Mouse (Mus musculus) ES-Bruce4 (cell line): Measurements from ENCODE around the gene Tmem182. TPM values are rescaled to one million over a fixed set of nuclear protein-coding genes. Genes with fewer than 3 reads are reported as not detected.

Source experiments
- H3K27ac ChIP-seq: 2 replicates; pipeline ENCODE4 v1.5.1; 2012; ENCODE audit warnings: low read length, inconsistent platforms; ENCODE audit not compliant: insufficient read depth
- H3K27me3 ChIP-seq: 2 replicates; pipeline ENCODE4 v1.6.1; 2012; ENCODE audit warnings: mild to moderate bottlenecking, low read length, inconsistent platforms; ENCODE audit not compliant: control insufficient read depth, poor library complexity, insufficient read depth, severe bottlenecking
- H3K36me3 ChIP-seq: 2 replicates; pipeline ENCODE4 v1.6.1; 2012; ENCODE audit warnings: inconsistent platforms, mild to moderate bottlenecking, low read length, moderate library complexity; ENCODE audit not compliant: control insufficient read depth, poor library complexity, insufficient read depth, severe bottlenecking
- H3K4me1 ChIP-seq: one replicate; pipeline ENCODE4 v1.8.1; 2011; ENCODE audit warnings: low read length; ENCODE audit not compliant: control insufficient read depth, insufficient read depth
- H3K4me3 ChIP-seq: 2 replicates; pipeline ENCODE4 v1.5.1; 2011; ENCODE audit warnings: low read depth, mild to moderate bottlenecking, low read length
- H3K9ac ChIP-seq: 2 replicates; pipeline ENCODE4 v1.6.1; 2012; ENCODE audit warnings: low read depth, mild to moderate bottlenecking, inconsistent platforms; ENCODE audit not compliant: poor library complexity, severe bottlenecking
- H3K9me3 ChIP-seq: replicated peaks from 2 replicates; pipeline ENCODE4 v1.6.1; 2012; ENCODE audit warnings: mild to moderate bottlenecking, low read length, inconsistent platforms; ENCODE audit not compliant: control insufficient read depth, poor library complexity, insufficient read depth, severe bottlenecking
- CTCF ChIP-seq: IDR thresholded peaks from one replicate; pipeline ENCODE4 v1.8.1; 2011; ENCODE audit warnings: low read depth, low read length
- EP300 ChIP-seq: IDR thresholded peaks from 2 replicates; pipeline ENCODE4 v1.6.1; 2011; ENCODE audit warnings: low read depth, low read length; ENCODE audit not compliant: insufficient read depth
- POLR2A ChIP-seq: IDR thresholded peaks from one replicate; pipeline ENCODE4 v1.8.1; 2011; ENCODE audit warnings: low read length; ENCODE audit not compliant: insufficient read depth
- polyA plus RNA-seq: library from polyadenylated mRNA; stranded (reverse); fragments of >200 nt; gene quantifications from 2 replicates; pipeline ENCODE4 v1.2.4, GENCODE M21; 2011; ENCODE audit warnings: low read depth; ENCODE audit not compliant: missing spikeins, insufficient read depth, insufficient read length

Tmem182 gene
- polyA plus RNA-seq, 1 experiment, result not detected

GRCm38 (mm10) chr1:40768606-40769005 lies 36.8 kb upstream of the Tmem182 start:
- no peaks in the 10 kb centered on the region for H3K4me1 ChIP-seq
- TF ChIP-seq POLR2A, result no peak
- peak; percentile 61 for TF ChIP-seq CTCF
- TF ChIP-seq EP300, result no peak
- no peaks in the 10 kb centered on the region; the same call in 1 of the 2 replicates for H3K9me3 ChIP-seq
- H3K27ac ChIP-seq, result no peak overlapping the region
- H3K4me3 ChIP-seq, result no peak overlapping the region; the same call in 1 of the 2 replicates
- no peaks in the 10 kb centered on the region for H3K27me3 ChIP-seq
- H3K9ac ChIP-seq, result no peak overlapping the region
- H3K36me3 ChIP-seq, result no peaks in the 10 kb centered on the region

- Histone ChIP-seq H3K27ac (no peak overlapping the region), H3K4me3 (no peak overlapping the region), H3K4me1 (no peaks in the 10 kb centered on the region), H3K9me3 (no peaks in the 10 kb centered on the region; the same call in 1 of the 2 replicates), H3K27me3 (no peaks in the 10 kb centered on the region), H3K36me3 (no peaks in the 10 kb centered on the region), H3K9ac (no peak overlapping the region)
- TF ChIP-seq EP300, result no peak
- TF ChIP-seq POLR2A, result no peak
- no peak for TF ChIP-seq CTCF
Measured at GRCm38 (mm10) chr1:40769331-40769894, 36.0 kb upstream of the Tmem182 start.

- no peak overlapping the region for H3K9ac ChIP-seq
- H3K27me3 ChIP-seq, result no peaks in the 10 kb centered on the region
- no peak overlapping the region for H3K27ac ChIP-seq
- no peaks in the 10 kb centered on the region for H3K4me1 ChIP-seq
- H3K36me3 ChIP-seq, result no peaks in the 10 kb centered on the region
- no peaks in the 10 kb centered on the region; the same call in 1 of the 2 replicates for H3K9me3 ChIP-seq
- no peak for TF ChIP-seq POLR2A
- TF ChIP-seq CTCF, result no peak
- TF ChIP-seq EP300, result no peak
- no peak overlapping the region for H3K4me3 ChIP-seq
Measured at GRCm38 (mm10) chr1:40771196-40771970, 34.0 kb upstream of the Tmem182 start.

GRCm38 (mm10) chr1:40773234-40773633 lies 32.2 kb upstream of the Tmem182 start:
- H3K9ac ChIP-seq, result no peak overlapping the region
- H3K27me3 ChIP-seq, result no peaks in the 10 kb centered on the region
- TF ChIP-seq CTCF (no peak), EP300 (no peak), POLR2A (no peak)
- no peaks in the 10 kb centered on the region; the same call in 1 of the 2 replicates for H3K9me3 ChIP-seq
- H3K4me3 ChIP-seq, result no peak overlapping the region
- H3K36me3 ChIP-seq, result no peaks in the 10 kb centered on the region
- no peaks in the 10 kb centered on the region for H3K4me1 ChIP-seq
- H3K27ac ChIP-seq, result no peak overlapping the region

- Histone ChIP-seq H3K27ac (no peak overlapping the region), H3K9me3 (no peaks in the 10 kb centered on the region; the same call in 1 of the 2 replicates), H3K9ac (no peak overlapping the region), H3K36me3 (no peaks in the 10 kb centered on the region), H3K4me1 (no peaks in the 10 kb centered on the region), H3K4me3 (no peak overlapping the region), H3K27me3 (no peaks in the 10 kb centered on the region)
- TF ChIP-seq EP300, result no peak
- no peak for TF ChIP-seq CTCF
- TF ChIP-seq POLR2A, result no peak
Measured at GRCm38 (mm10) chr1:40774040-40774439, 31.4 kb upstream of the Tmem182 start.

- no peaks in the 10 kb centered on the region for H3K4me1 ChIP-seq
- TF ChIP-seq POLR2A (no peak), EP300 (no peak), CTCF (no peak)
- no peaks in the 10 kb centered on the region; the same call in 1 of the 2 replicates for H3K9me3 ChIP-seq
- H3K36me3 ChIP-seq, result no peaks in the 10 kb centered on the region
- no peaks in the 10 kb centered on the region for H3K27me3 ChIP-seq
- H3K4me3 ChIP-seq, result no peak overlapping the region
- H3K27ac ChIP-seq, result no peak overlapping the region
- no peak overlapping the region for H3K9ac ChIP-seq
Measured at GRCm38 (mm10) chr1:40776102-40776501, 29.3 kb upstream of the Tmem182 start.
